Mouse (Mus musculus) stomach, postnatal 0 days (tissue): ENCODE data around the gene Rbmx2. TPM values are rescaled to one million over a fixed set of nuclear protein-coding genes. Genes with fewer than 3 reads are reported as not detected.

Experiments used
- ATAC-seq: fragments of 200-750 bp; cut with Nextera tagmentation; 2 replicates; pipeline ENCODE4 v1.8.0; 2017; ENCODE audit not compliant: low FRiP score, low TSS enrichment
- DNase-seq: peaks from one replicate; pipeline ENCODE4 v3.0.0-alpha.2; 2016; ENCODE audit warnings: low spot score
- H3K27ac ChIP-seq: fragments of 300-500 bp; sonication (generic); replicated peaks from 2 replicates; pipeline ENCODE4 v1.5.1; 2014; ENCODE audit warnings: mild to moderate bottlenecking, control low read depth
- H3K27me3 ChIP-seq: fragments of 300-500 bp; sonication (generic); 2 replicates; pipeline ENCODE4 v1.6.1; 2014; ENCODE audit warnings: low read length; ENCODE audit not compliant: control insufficient read depth, insufficient read depth
- H3K36me3 ChIP-seq: fragments of 300-500 bp; sonication (generic); 2 replicates; pipeline ENCODE4 v1.6.1; 2014; ENCODE audit warnings: low read length, mixed read lengths; ENCODE audit not compliant: control insufficient read depth, insufficient read depth
- H3K4me1 ChIP-seq: fragments of 300-500 bp; sonication (generic); replicated peaks from 2 replicates; pipeline ENCODE4 v1.6.1; 2014; ENCODE audit warnings: antibody characterized with exemption; ENCODE audit not compliant: control insufficient read depth, insufficient read depth
- H3K4me2 ChIP-seq: fragments of 300-500 bp; sonication (generic); replicated peaks from 2 replicates; pipeline ENCODE4 v1.6.1; 2014; ENCODE audit warnings: low read depth, mild to moderate bottlenecking, control low read depth, moderate library complexity
- H3K4me3 ChIP-seq: fragments of 300-500 bp; sonication (generic); 2 replicates; pipeline ENCODE4 v1.5.1; 2014; ENCODE audit warnings: low read depth, low read length, control low read depth
- H3K9ac ChIP-seq: fragments of 300-500 bp; sonication (generic); 2 replicates; pipeline ENCODE4 v1.6.1; 2014; ENCODE audit warnings: mild to moderate bottlenecking, low read length, control low read depth, mixed read lengths
- H3K9me3 ChIP-seq: fragments of 300-500 bp; sonication (generic); 2 replicates; pipeline ENCODE4 v1.6.1; 2016; ENCODE audit warnings: low read length; ENCODE audit not compliant: control insufficient read depth
- CTCF ChIP-seq: IDR thresholded peaks from 2 replicates; pipeline ENCODE4 v1.5.1; 2016; ENCODE audit warnings: antibody characterized with exemption, low read depth, mild to moderate bottlenecking, moderate library complexity
- EP300 ChIP-seq: optimal IDR thresholded peaks from 2 replicates; pipeline ENCODE3; 2016; ENCODE audit warnings: antibody characterized with exemption
- WGBS: fragments of 180-500 bp; shearing (Covaris S2); extraction: QIAGEN DNeasy Blood & Tissue Kit; methylation state at CpG from one replicate; pipeline ENCODE4 v1.1.7; 2014; 5-methylcytosine and 5-hydroxymethylcytosine counted together
- polyA plus RNA-seq: library from polyadenylated mRNA; unstranded; fragments of >200 nt; fragmentation: Nextera tagmentation; extraction: Ambion mirVana; gene quantifications from 2 replicates; pipeline ENCODE4 v1.2.1, GENCODE M21; 2015

Gene Rbmx2
- polyA plus RNA-seq, 1 experiment from 2014 or later = 12.5 TPM

- 75% methylated on average over 5 of the region's 5 CpGs for WGBS
- no peak for ATAC-seq
Measured at GRCm38 (mm10) chrX:48683857-48684256, 10.9 kb upstream of the Rbmx2 start.

GRCm38 (mm10) chrX:48694460-48694859 is 344 bp upstream of the Rbmx2 start:
- H3K9me3 ChIP-seq = no peaks in the 10 kb centered on the region
- H3K27me3 ChIP-seq = no peaks in the 10 kb centered on the region
- peak overlapping the region; percentile 57 for H3K4me3 ChIP-seq
- DNase-seq (no peak), ATAC-seq (peak; percentile 35; the same call in 1 of the 2 replicates)
- 18% methylated on average over 6 of the region's 6 CpGs for WGBS
- peak overlapping the region; percentile 45 for H3K4me2 ChIP-seq
- H3K4me1 ChIP-seq = no peaks in the 10 kb centered on the region
- H3K9ac ChIP-seq = no peak overlapping the region
- H3K27ac ChIP-seq = no peak overlapping the region
- TF ChIP-seq CTCF (no peak), EP300 (no peak)
- H3K36me3 ChIP-seq = no peaks in the 10 kb centered on the region

More at GRCm38 (mm10) chrX:48683857-48684256, 10.9 kb upstream of the Rbmx2 start:
- Histone ChIP-seq H3K4me3 (no peak overlapping the region), H3K4me1 (no peaks in the 10 kb centered on the region), H3K27ac (no peak overlapping the region), H3K9me3 (no peaks in the 10 kb centered on the region), H3K27me3 (no peaks in the 10 kb centered on the region), H3K4me2 (no peak overlapping the region), H3K36me3 (no peaks in the 10 kb centered on the region), H3K9ac (no peak overlapping the region)
- TF ChIP-seq CTCF (no peak), EP300 (no peak)
- no peak for DNase-seq

GRCm38 (mm10) chrX:48709701-48710100 is 14.9 kb downstream of the Rbmx2 start:
- ATAC-seq (no peak), DNase-seq (no peak)
- WGBS = 80% methylated on average over 9 of the region's 10 CpGs
- TF ChIP-seq EP300 = no peak
- no peak for TF ChIP-seq CTCF
- Histone ChIP-seq H3K4me3 (no peak overlapping the region), H3K9me3 (no peaks in the 10 kb centered on the region), H3K9ac (no peak overlapping the region), H3K36me3 (no peaks in the 10 kb centered on the region), H3K27me3 (no peaks in the 10 kb centered on the region), H3K4me1 (no peaks in the 10 kb centered on the region), H3K4me2 (no peak overlapping the region), H3K27ac (no peak overlapping the region)

DNA sequence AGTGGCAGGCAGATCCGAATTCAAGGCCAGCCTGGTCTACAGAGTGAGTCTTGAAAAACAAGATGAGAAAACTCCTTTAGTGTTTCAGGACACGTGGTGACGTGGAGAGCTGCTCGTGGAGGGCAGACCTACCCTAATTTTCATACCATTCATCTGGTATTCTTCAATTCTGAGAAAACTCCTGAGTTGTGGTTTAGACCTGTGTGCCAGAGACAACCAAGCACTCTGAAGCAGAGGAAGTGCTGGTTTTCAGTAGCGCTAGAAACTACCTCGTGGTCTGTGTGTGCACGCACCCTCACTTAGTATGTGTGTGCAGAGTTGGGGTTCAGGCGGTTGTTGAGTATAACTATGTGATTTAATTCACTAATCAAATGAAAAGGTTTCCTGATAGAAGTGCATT is 18.0 kb downstream of the Rbmx2 start:
- no peak for DNase-seq
- WGBS = 82% methylated on average over 8 of the region's 8 CpGs
- no peaks in the 10 kb centered on the region for H3K36me3 ChIP-seq
- H3K9me3 ChIP-seq = no peaks in the 10 kb centered on the region
- no peak overlapping the region for H3K27ac ChIP-seq
- H3K9ac ChIP-seq = no peak overlapping the region
- H3K27me3 ChIP-seq = no peaks in the 10 kb centered on the region
- TF ChIP-seq EP300 (no peak), CTCF (no peak)
- ATAC-seq = no peak
- H3K4me3 ChIP-seq = no peak overlapping the region
- no peaks in the 10 kb centered on the region for H3K4me1 ChIP-seq
- no peak overlapping the region for H3K4me2 ChIP-seq

GRCm38 (mm10) chrX:48754710-48755283 is 60.0 kb downstream of the Rbmx2 start:
- Histone ChIP-seq H3K36me3 (no peaks in the 10 kb centered on the region), H3K27me3 (no peaks in the 10 kb centered on the region), H3K9me3 (no peaks in the 10 kb centered on the region), H3K27ac (no peak overlapping the region), H3K4me1 (no peaks in the 10 kb centered on the region), H3K4me3 (no peak overlapping the region), H3K9ac (no peak overlapping the region), H3K4me2 (no peak overlapping the region)
- ATAC-seq (no peak), DNase-seq (no peak)
- 57% methylated on average over 2 of the region's 2 CpGs for WGBS
- no peak for TF ChIP-seq EP300

Other genes with a start within 250 kb of the Rbmx2 start
- 4.1 and 4.5 TPM in 2 replicates for gene Elf4, start 231.9 kb upstream of the Rbmx2 start, polyA plus RNA-seq
- 45.9 TPM in 2 replicates for gene Aifm1, start 181.4 kb upstream of the Rbmx2 start, polyA plus RNA-seq
- gene Rab33a, start 175.7 kb upstream of the Rbmx2 start, polyA plus RNA-seq = 2.4 and 2.5 TPM in 2 replicates
- 3.8 and 3.9 TPM in 2 replicates for gene Zfp280c, start 100.5 kb upstream of the Rbmx2 start, polyA plus RNA-seq
- gene Slc25a14, start 71.6 kb upstream of the Rbmx2 start, polyA plus RNA-seq = 7.0 and 8.1 TPM in 2 replicates
- not detected in 2 replicates for gene Gpr119, start 20.5 kb upstream of the Rbmx2 start, polyA plus RNA-seq
- gene Gm595, start 182.7 kb downstream of the Rbmx2 start, polyA plus RNA-seq = not detected in 2 replicates